Mouse (Mus musculus) liver, embryonic 14.5 days (tissue): Measurements from ENCODE around the gene Sgsm1.

Source experiments
- CTCF ChIP-seq: IDR thresholded peaks from 2 replicates; pipeline ENCODE4 v1.5.1; 2016; ENCODE audit warnings: antibody characterized with exemption, low read depth, control low read depth
- EP300 ChIP-seq: IDR thresholded peaks from 2 replicates; pipeline ENCODE4 v1.6.1; 2016; ENCODE audit warnings: antibody characterized with exemption, low read depth

DNA sequence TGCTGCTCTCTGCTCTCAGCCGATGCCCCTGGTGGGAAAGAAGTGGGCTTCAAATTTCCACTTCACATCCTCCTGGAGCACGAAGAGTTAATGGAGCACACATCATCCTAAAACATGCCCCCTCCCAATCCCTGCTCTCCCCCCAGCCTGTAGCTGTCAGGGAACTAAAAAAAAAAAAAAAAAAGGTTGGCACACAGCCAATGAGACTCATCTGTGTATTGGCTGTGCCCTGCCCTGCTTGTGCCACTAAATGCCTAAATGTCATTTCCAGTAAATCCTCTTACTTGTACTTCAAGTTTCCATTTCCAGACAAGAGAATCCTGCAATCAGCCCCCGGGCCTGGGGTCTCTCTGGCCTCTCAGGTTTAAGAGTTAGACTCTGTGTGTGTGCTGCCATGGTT lies 47.1 kb upstream of the Sgsm1 start:
- no peak for TF ChIP-seq CTCF
- no peak for TF ChIP-seq EP300
